Mouse (Mus musculus) thymus, adult 18-20 months (tissue): Measurements from ENCODE around the gene P2rx3.

ENCODE experiments used
- DNase-seq, 2 experiments: peaks; one replicate each; pipeline ENCODE4 v3.0.0; 2022; ENCODE audit warnings: mixed read lengths in 2 of 2

Gene P2rx3

DNA sequence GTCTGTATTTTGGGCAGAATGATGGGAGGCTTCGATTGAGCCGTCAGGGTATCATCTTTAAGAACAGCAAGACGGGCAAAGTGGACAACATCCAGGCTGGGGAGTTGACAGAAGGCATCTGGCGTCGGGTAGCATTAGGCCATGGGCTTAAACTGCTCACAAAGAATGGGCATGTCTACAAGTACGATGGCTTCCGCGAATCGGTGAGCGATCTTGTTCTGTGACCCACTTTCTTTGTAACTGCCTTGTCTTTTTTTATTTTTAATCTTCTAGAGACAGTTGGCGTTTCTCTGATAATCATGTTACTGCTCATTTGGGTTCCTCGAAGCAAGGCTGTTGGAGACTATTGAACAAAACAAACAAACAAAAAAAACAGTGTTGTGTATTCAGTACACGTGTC is 1.1 kb upstream of the P2rx3 start:
- DNase-seq = no peak

DNA sequence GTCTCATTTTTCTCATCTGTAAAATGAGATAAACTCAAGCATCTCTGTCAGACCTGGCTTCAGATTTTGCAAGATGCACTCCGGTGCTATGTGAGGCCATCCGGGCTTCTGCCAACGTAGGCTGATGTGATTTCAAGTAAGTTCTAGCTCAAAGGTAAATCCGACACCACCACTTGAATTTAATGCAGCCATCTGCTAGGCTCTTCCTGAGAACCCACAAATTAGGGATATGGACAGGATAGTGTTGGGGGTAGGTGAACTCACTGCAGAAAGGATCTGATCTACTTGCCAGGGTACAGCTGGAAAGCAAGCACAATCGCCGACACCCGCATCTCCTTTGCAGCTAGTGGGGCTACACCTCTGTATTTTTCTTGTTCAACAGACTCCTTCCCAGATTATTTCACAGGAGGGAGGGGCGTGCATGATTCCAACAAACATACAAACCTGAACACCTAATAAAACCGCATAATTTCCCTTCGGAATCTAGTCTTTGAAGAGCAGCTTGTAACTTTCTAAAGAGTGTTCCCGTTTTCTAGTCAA is 685 bp downstream of the P2rx3 start:
- DNase-seq = no peak

DNA sequence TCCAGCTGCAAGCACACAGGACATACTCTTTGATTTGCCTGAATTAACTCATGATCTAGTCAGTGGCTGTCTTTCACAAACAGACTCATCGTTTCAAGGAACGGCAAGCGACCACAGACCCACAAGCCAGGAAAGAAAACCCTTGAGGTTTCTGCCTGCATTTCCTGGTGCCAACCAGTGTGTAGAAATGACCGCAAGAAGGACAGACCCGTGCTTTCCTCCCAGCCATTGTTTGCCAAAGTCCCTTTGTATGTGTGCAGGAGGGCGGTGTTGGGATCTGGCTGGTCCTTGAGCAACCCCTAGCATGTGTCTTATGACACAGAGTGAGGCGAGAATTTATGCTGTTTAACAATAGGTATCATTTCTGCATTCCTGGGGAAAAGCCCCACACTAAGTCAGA is 3.1 kb downstream of the P2rx3 start:
- DNase-seq = no peak

DNA sequence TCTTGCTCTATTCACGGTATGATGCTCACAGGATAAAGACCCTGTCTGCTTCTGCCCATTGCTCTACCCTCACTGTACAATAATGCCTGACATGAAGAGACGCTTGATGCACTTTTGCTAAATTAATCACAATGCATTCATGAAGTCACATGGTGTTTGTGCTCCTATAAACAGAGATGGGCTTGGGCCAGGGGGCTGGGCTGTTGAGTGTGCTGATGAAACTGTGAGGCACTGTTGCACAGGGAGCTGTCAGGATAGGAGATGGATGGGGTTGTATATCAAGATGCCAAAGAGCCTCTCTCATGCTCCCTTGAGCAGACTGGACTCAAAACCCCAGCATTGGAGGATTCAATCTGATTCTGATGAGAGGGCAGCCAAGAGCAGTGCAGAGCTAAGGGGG is 4.1 kb downstream of the P2rx3 start:
- DNase-seq = no peak

DNA sequence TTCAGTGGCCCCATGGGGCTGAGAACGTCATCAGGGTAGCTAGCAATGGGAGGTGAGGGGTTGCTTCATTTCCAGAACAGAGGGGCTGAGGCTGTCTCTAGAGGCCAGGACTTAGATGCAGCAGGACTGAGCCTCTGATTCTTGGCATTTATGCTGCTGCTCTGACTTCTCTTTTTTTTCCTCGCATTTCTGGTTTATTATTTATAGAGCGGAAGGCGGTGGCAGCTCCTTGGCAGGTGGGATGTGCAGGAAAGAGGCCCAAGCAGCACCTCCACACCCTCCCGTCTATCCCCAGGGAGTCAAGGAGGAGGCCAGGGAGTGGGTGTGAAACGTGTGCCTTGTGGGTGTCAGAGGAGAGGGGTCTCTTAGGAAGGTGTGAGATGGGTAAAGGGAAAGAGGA is 6.3 kb downstream of the P2rx3 start:
- DNase-seq = no peak

DNA sequence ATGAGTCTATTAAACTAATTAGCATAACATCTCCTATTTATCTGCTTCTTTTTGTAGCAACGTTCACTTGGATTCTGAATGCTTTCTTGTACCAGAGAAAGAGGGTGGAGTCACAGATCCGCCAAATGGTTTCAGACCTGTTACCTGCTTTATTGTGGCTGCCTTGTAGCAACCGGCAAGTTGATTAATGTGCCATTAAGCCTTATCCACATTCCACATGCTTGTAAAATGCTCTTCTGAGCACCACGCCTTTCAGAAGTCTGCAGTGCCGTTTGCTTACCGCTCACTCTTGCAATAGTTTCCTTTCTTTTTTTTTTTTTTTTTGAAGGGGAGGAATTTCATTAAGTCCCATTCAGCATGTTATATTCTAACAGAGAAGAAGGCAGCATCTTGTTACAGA is 7.4 kb downstream of the P2rx3 start:
- DNase-seq = no peak

DNA sequence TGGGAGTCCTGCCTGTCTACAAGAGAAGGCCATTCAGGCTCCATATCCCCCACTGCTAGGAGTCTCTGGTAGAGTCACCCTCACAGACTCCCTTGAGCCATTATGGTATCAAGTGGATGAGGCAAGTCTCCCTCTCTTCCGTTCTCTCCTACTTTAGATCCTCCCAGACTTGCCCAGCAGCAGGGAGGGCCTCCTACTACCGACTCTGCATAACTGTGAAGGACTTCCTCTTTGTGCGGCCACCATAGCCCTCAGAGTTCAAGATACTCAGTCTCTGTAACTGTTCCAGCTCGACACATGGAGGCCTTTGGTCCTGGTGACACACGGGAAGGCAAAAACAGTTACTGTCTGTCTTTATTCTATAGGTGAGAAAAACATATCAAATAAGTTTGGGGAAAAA is 10.0 kb downstream of the P2rx3 start:
- DNase-seq = no peak

DNA sequence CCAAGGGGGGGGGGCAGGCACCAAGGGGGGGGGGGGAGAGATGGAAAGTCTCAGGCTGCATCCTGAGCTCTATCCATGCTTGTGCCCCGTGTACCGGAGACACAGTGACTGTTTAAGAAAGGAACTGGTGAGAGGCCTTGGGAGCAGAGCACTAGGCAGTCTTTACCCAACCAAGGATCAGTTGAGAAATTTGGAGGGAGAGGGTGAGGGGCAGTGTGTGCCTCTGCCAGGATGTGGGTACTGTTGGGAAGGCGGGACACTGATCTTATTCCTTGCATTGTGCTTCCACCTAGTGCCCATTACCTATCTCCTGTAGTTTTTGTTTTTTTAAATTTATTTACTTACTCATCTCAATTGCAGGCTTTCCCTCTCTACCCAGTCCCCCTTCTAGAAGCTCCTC is 11.1 kb downstream of the P2rx3 start:
- DNase-seq = no peak

DNA sequence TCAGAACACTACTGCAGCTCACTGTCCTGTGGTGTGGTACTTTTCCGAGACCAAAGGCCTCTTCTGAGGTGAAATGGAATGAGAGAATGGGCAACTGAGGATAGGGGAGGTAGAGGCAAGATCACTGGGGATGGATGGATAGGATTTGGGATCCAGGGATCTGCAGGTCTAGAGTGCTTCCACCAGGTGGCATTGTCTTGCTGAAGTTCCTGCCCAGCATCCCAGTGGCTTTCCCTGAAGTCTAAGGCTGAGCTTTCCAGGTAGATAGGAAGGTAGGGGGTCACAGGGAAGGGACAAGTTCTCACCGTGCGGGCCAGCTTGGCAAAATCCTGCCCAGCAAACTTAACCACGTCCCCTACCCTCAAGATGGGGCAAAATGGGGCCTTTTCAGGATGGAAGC is 15.2 kb downstream of the P2rx3 start:
- no peak for DNase-seq

DNA sequence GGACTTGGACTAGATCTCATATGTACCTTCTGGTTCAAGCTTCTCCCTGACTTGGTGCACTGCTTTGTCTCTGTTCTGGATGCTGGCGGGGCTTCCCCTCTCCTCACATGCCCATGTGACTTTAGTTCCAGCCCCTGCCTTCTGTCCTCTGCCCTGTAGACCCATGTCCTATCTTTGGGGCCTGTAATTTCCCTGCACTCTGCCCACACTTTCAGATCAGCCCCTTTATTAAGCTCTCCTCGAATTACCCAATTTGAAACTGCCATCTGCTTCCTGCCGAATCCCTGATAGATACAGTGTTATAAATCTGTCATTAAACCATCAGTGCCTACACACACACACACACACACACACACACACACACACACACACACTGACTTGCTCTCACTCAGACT is 22.7 kb downstream of the P2rx3 start:
- no peak for DNase-seq

DNA sequence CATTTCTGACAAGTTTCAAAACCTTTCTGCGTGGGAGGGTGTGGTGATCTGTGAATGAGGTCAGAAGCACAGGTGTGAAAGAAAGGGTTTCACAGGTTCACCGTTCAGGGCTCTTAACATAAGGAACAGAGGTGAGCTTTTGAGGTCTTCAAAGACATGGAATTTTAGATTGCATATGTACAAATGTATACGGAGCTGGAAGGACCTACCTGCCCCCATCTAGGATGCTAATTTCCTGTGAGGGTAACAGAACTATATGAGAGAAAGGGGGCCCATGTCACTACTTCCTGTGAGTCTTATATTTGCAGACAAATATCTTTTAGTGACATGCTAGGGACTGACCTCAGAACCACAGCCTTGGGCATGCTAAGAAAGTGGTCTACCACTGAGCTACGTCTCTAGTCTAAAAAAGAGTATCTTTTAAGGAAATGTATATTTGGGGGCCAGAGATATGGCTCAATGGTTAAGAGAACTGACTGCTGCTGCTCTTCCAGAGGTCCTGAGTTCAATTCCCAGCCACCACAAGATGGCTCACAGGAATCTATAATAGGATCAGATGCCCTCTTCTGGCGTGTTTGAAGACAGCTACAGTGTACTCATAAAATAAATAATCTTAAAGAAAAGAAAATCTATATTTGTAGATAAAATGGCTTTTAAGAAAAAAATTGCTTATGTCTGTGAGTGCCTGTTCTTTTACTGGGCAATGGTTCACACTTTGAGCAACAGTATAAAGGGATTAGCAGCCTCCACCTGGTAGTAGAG is 23.3 kb downstream of the P2rx3 start:
- no peak for DNase-seq

DNA sequence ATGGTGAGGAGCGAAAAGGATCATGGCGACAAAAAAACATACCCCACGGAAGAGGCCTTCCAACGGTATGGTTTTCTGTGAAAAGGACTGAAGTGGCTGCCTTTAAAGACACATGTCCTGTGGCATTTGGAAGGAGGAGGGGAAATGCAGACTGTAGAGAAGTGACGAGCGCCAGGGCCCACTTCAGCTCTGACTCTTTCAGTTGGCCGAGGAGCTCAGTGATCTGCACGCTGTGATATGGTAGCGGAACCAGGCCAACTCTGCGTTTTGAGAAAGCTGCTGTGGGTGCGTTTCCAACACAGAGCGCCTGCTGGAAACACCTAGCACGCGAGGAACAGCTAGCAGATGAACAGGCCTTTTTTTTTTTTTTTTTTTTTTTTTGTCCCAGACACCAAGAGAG is 24.6 kb downstream of the P2rx3 start:
- DNase-seq = no peak

DNA sequence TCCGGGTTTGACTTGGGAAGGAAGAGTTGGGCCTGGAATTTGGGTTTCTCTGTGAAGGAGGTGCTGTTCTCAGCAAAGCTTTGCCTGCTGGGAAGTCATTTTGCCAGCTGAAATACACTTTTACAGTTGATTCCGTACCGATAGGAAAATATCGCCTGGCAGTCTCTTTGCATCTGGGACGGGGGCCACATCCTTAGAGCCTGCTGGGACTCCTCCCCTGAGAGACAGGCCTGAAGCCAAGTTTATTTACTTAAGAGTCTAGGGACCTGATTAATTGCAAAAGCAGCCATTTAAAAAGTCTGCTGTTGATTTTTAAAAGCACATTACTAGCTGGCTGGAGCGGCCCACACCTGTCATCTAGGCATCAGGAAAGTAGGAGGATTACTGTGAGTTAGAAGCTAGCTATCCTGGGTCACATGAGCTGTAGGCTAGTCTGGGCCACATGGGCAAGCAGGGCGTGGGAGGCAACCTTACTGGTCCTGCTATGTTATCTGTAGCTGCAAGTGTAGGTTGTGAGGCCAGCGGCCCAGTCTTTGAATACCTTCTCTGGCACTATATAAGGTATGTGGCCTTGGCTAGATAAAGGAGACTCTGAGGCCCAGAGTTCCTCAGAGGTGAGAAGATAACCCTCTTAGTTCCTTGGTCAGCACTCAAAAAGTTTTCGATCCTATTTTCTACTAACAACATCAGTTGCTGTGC is 25.2 kb downstream of the P2rx3 start:
- no peak for DNase-seq

DNA sequence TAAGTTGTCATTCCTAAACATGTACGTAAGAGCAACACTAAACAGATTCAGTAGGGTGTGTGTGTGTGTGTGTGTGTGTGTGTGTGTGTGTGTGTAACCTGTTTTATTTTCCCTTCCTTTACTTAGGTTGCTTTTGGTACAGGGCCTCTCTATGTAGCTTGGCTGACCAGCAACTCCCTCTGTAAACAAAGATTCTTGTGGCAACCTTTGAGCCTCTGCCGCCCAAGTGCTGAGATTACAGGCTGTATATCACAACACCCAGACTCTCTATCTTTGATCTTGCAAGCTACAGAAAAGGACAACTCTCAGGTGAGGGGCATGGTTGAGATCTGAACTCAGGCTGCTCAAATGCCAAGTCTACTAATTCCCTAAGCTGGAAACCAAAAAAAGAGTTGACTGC is 28.1 kb downstream of the P2rx3 start:
- no peak for DNase-seq

DNA sequence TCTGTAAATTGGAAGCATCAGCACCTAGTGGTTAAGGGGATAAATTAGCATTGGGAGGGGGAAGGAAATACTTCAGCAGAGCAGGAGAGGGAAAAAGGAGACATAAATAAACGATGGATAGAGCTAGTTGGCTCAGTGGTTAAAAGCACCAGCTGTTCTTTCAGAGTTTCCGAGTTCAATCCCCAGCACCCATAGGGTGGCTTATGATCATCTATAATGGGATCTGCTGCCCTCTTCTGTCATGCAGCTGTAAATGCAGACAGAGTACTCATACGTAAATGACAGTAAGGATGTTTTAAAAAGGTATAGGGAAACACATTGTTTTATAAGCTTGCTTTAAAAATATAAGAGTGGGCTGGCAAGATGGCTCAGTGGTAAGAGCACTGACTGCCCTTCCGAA is 29.5 kb downstream of the P2rx3 start:
- no peak for DNase-seq

DNA sequence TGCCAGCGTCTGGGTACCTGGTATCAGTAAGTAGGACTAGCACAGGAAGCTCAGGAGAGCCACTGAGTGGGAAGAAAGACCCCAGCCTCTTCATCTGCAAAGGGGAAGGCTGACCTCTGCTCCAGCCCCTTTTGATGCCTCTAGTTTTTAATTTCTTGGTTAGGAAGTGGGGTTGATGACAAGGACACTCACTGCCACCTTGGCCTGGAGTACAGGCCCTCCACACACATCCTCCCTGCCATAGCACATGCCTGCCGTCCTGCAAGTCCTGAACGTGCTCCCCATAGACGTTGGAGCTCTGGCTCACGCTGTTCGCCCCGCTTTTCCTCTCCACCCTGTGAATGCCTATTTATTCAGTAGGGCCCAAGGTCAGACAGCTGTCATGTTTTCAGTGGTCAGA is 30.7 kb downstream of the P2rx3 start:
- DNase-seq = no peak

DNA sequence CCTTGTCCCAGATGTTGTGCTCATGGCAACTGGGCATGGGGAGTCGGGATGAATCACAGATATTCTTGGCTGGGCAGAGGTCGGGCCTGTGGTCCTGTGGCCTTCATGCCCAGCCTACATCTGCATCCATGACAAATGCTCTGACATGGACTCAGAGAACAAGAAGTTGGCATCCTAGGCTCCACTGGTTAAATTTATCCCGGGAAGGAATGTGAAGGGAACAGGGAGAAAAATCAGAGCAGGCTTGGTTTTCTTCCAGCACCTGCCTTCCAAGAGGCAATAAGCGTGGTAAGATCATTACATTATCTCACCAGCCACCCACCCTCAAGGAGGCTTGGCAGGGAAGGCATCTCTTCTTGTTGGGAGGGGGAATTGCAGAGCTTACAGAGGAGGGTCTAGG is 32.9 kb downstream of the P2rx3 start:
- no peak for DNase-seq

DNA sequence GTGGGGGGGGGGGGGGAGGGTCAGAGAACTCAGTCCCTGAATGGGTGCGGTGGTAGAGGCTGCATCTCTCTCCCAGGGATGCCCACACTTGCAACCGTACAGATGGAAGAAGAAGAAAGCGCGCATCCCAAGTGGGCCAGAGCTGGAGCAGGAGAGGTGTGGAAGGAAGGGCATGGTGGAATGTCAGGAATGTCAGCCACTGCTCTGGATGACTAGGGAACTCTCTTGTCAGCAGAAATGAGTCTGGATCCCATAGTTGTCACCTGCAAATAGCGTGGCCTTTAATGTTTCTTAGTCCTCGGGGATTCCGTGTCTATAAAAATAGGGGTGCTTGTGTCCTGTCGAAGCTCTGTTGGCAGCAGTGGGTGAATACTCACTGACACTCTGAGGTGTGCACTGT is 34.7 kb downstream of the P2rx3 start:
- DNase-seq = no peak

DNA sequence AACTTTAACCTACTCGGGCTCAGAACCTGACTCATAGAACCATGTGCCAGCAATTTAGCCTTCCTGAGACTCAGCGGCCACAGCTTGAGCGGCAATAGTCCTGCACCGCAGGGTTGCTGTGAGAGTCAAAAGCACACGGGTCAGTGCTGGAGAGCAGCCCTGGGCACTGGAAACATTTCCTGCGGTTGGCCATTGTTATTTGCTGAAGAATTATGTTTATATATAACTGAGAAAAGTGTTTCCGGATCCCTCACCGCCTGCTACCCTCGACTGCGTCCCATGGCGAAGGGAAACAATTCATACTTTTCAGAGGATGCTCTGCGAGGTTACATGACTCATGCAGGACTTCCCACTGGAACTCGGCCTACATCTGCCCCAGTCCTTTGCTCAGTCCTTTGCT is 35.8 kb downstream of the P2rx3 start:
- no peak for DNase-seq

DNA sequence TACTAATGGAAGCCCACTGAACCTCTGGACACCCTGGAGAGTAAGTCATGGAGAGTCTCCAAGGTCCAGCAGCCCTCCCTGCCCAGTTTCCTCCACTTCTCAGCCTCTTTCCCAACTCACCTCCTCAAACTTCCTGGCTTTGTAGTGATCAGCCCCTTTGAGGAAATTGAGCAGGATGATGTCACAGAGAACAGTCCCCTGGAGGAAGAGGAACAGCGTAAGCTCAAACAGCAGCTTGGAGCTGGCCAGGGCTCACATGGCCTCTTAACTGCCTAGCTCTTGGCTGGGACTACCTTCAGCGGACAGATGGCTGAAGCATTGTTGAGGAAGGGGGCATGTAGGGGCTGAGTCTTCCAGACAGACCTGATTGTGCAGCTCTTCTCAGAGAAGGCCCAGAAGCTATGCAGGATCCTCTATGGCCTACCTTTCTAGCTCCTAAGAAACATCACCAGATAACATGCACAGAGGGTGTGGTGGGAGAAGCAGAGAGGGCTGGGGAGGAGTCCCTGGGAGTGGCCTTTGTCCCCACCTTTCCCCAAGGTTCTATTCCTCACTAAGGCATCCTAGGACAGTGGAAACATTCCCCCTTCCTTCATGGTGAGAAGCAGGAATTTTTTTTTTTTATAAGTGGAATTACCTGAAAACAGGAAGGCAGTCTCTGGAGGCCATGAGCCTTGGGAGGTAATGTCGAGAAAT is 37.6 kb downstream of the P2rx3 start:
- no peak for DNase-seq

DNA sequence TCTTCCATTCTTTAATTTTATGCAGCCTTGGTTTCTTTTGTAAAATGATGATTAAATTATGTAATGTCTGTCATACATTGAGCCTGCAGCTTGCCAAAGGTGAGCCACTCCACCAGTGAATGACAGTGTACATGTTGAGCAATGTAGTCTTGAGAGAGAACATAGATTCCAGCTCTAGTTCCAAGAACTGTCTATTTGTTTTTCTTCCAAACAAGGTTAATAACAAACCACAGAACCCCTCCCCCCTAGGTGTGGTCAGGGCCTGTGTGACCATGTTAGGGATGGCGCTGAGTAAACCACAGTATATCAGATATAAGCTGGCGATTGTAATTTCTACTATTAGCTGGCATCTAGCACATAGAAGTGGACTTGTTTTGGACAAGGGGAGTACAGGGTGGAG is 40.9 kb downstream of the P2rx3 start:
- no peak for DNase-seq

DNA sequence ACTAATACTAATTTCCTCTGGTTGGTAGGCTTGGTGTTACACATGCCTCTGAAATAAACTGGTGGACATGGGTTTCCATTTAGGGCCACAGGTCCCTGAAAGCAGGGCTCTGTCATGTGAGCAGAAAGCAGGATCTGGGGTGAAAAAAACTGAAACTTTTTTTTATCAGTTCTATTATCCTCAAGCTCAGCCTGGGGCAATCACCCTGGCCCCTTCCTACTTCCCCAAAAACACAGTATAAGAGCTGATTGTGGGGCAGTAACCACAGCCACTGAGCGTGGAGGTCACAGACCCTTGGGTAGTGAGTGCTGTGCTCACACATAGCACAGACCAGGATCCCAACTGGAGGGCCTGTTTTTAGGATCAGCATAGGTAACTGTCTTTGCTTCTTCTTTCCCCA is 49.3 kb downstream of the P2rx3 start, which contains the start of gene Prg3:
TSS of gene Prg3 (plus strand) at position 286 of the 400 bp plus-strand sequence.
- DNase-seq = no peak

DNA sequence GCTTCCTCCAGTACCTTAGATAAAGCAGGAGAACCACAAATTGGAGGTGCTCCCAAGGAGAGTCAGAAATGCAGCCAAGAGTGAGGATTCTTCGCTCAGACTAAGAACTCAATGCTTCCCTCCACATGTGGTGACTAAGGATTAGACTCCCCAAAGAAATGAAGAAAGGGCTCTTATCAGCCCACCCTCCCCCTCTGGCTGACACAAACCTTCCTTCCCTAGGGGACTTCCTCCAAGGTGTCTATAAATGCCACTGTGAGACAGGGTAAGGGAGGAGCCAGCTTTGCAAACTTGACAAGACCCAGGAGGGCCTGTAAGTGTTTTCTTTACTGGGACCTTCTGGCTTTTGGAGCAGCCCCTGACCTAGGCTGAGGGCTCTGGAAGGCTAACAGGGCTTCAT is 57.1 kb downstream of the P2rx3 start, which contains the start of gene Prg2:
TSS of gene Prg2 (plus strand) at position 274 of the 400 bp plus-strand sequence.
- DNase-seq = no peak

DNA sequence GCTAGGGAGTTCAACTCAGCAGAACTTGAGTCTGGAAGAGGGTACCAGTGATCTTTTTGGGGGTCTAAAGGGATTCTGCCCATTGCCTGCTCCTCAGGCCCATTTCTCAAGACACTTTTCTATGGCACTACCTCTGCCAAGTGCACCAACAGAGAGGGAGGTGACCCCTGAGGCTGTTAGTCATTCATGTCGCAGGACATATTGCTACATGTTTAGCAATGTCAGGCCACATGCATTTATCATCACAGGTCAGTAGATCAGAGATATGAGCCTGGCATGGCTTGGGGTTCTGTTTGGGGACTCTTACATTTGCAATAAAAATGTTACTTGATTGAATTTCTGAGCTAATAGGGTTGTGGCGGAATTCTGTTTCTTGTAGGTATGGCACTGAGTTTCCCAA is 61.7 kb downstream of the P2rx3 start:
- no peak for DNase-seq
